Mouse (Mus musculus) E14TG2a.4 (cell line): ENCODE results near the gene Cdk17.

Experiments used
- CTCF ChIP-seq: conservative IDR thresholded peaks from 2 replicates; pipeline ENCODE4 v1.5.1; 2014; ENCODE audit warnings: low read length
- NANOG ChIP-seq: IDR thresholded peaks from 2 replicates; pipeline ENCODE4 v1.6.1; 2014; ENCODE audit warnings: borderline replicate concordance, low read length, mixed read lengths
- POU5F1 ChIP-seq: IDR thresholded peaks from 2 replicates; pipeline ENCODE4 v1.6.1; 2014; ENCODE audit warnings: low read length, borderline replicate concordance

GRCm38 (mm10) chr10:93297774-93298173, 137.1 kb downstream of the Cdk17 start:
- TF ChIP-seq CTCF (no peak), NANOG (no peak), POU5F1 (no peak)
